Mouse (Mus musculus): Measurements from ENCODE around the gene Ifrd2.

DNA sequence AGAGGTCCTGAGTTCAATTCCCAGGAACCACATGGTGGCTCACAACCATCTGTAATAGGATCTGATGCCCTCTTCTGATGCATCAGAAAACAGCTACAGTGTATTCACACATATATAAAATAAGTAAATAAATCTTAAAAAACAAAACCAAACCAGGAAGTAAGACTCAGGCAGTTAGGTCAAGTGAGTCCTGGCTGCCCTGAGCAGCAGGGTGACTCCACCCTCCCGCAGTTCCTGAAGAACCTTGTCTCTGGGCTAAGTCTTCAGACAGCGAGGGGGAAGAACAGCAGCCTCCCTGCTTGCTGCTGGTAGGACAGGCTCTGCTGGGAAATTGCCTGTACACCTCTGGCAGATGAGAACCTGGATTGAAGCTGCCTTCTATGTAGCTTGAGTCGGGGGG is 31.1 kb upstream of the Ifrd2 start:
- TF ChIP-seq CTCF (IDR thresholded peaks at IDR 0.05; ENCODE audit: borderline replicate concordance, control insufficient read depth, extremely low read depth, insufficient read depth, low read length, poor library complexity) (no peak), POLR2A (IDR thresholded peaks at IDR 0.05; ENCODE audit: control insufficient read depth, extremely low read depth, insufficient read depth, low read length, poor library complexity) (no peak)

Measured in thymus, adult 2 months (tissue).